In the genomic region with DNA sequence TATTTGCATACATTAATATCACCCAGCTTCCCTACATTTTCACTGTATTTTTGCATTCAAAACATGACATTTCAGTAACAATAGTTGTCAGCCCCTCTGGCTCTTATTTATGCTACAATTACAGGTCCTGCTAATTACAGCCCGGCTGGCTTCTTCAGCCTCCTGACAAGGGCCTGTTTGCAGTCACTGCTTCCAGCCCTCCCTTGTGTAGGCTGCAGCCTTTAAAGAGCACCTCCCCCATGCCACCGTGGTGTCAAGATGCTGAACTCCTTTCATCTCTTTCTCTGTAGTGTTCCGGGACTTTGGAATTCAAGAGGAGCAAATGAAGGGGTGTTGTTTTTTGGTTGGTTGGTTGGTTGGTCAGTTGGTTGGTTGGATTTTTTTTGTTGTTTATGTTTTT, we compare ENCODE assay signal across 21 mouse cellular contexts.
DNase-seq lines count a peak whose midpoint lies in the region; ATAC-seq lines count a peak whose summit lies in the region.
"Had no signal": no experiment of that assay in that cellular context is flagged by ENCODE, and none has a peak within 500 bp of the region (broad histone marks: within the 10 kb centered on the region; RNA-seq: fewer than 3 reads in every experiment).

No protein-coding gene starts in this region.

- H3K27ac ChIP-seq in kidney, embryonic 15.5 days, result no peak overlapping the region
- no peak overlapping the region for H3K27ac ChIP-seq in embryonic facial prominence, embryonic 14.5 days (replicated peaks; ENCODE audit: low read depth, low read length)
- H3K27ac ChIP-seq: embryonic facial prominence, embryonic 12.5 days; heart, adult 2 months; hindbrain, embryonic 12.5 days; left cerebral cortex, adult 2 months; midbrain, embryonic 15.5 days; stomach, postnatal 0 days had no signal

- H3K9me3 ChIP-seq in kidney, embryonic 15.5 days (replicated peaks), result no peaks in the 10 kb centered on the region
- no peaks in the 10 kb centered on the region for H3K9me3 ChIP-seq in embryonic facial prominence, embryonic 14.5 days (ENCODE audit: control insufficient read depth, low read length)
- H3K9me3 ChIP-seq: embryonic facial prominence, embryonic 12.5 days; hindbrain, embryonic 12.5 days; megakaryocyte, embryonic 14.5 days; midbrain, embryonic 15.5 days had no signal

- H3K27me3 ChIP-seq in kidney, embryonic 15.5 days, result no peaks in the 10 kb centered on the region
- no peaks in the 10 kb centered on the region for H3K27me3 ChIP-seq in embryonic facial prominence, embryonic 14.5 days (replicated peaks; ENCODE audit: control insufficient read depth, insufficient read depth, low read length)
- H3K27me3 ChIP-seq: embryonic facial prominence, embryonic 12.5 days; hindbrain, embryonic 12.5 days; megakaryocyte, embryonic 14.5 days; midbrain, embryonic 15.5 days had no signal

- no peak overlapping the region for H3K4me3 ChIP-seq in kidney, embryonic 15.5 days (replicated peaks)
- H3K4me3 ChIP-seq in embryonic facial prominence, embryonic 14.5 days (ENCODE audit: low read depth, low read length), result no peak overlapping the region
- H3K4me3 ChIP-seq: embryonic facial prominence, embryonic 12.5 days; heart, adult 2 months; hindbrain, embryonic 12.5 days; left cerebral cortex, adult 2 months; megakaryocyte, embryonic 14.5 days; midbrain, embryonic 15.5 days had no signal

- no peak for ATAC-seq in kidney, embryonic 15.5 days (replicated peaks; ENCODE audit: low FRiP score)
- no peak for ATAC-seq in embryonic facial prominence, embryonic 14.5 days (ENCODE audit: low read depth)
- ATAC-seq in CD4-positive, CD25-positive, alpha-beta regulatory T cell, adult 4 months, result no peak
- ATAC-seq: midbrain, embryonic 15.5 days had no signal

- peaks cover 26% of the 10 kb centered on the region for H3K4me1 ChIP-seq in kidney, embryonic 15.5 days
- H3K4me1 ChIP-seq in embryonic facial prominence, embryonic 14.5 days (ENCODE audit: control insufficient read depth, insufficient read depth, low read length), result 0 out of 2 replicates have a peak, but pooled peaks cover 4% of the 10 kb centered on the region
- H3K4me1 ChIP-seq: megakaryocyte, embryonic 14.5 days had no signal

- no peaks in the 10 kb centered on the region for H3K36me3 ChIP-seq in kidney, embryonic 15.5 days
- no peaks in the 10 kb centered on the region for H3K36me3 ChIP-seq in embryonic facial prominence, embryonic 14.5 days (ENCODE audit: control insufficient read depth, insufficient read depth, low read length)
- H3K36me3 ChIP-seq: embryonic facial prominence, embryonic 12.5 days; hindbrain, embryonic 12.5 days; midbrain, embryonic 15.5 days had no signal

- WGBS in kidney, embryonic 15.5 days, result 11% methylated on average over 3 of the region's 3 CpGs
- 18% methylated on average over 3 of the region's 3 CpGs for WGBS in embryonic facial prominence, embryonic 14.5 days

- peak; percentile 52 to 64 for DNase-seq in kidney, postnatal 4 days
- peak; percentile 53 for DNase-seq in embryo, embryonic 10.5 days (ENCODE audit: low spot score)
- DNase-seq in embryonic facial prominence, embryonic 14.5 days (ENCODE audit: low spot score), result peak; percentile 8
- DNase-seq in retina, embryonic 14.5 days (ENCODE audit: low spot score), result peak; percentile 22
- no peak for DNase-seq in heart, adult 8-10 months (ENCODE audit: low spot score)
- DNase-seq: adrenal gland, adult 2 months; cerebellum, postnatal 10 days; gastrocnemius, postnatal 25 days; heart, adult 2 months; kidney, postnatal 25 days; layer of hippocampus, adult 9-11 months; left cerebral cortex, postnatal 4 days; liver had no signal

- H3K9ac ChIP-seq in kidney, embryonic 15.5 days, result no peak overlapping the region
- H3K9ac ChIP-seq in embryonic facial prominence, embryonic 14.5 days (ENCODE audit: low read depth, low read length), result no peak overlapping the region
- H3K9ac ChIP-seq: embryonic facial prominence, embryonic 12.5 days; hindbrain, embryonic 12.5 days; midbrain, embryonic 15.5 days had no signal

- H3K4me2 ChIP-seq in kidney, embryonic 15.5 days, result no peak overlapping the region
- no peak overlapping the region for H3K4me2 ChIP-seq in embryonic facial prominence, embryonic 14.5 days (ENCODE audit: low read depth, low read length)
- H3K4me2 ChIP-seq: embryonic facial prominence, embryonic 12.5 days; hindbrain, embryonic 12.5 days; midbrain, embryonic 15.5 days had no signal
